Mouse (Mus musculus): ENCODE measurements around the gene Ttc39d. TPM values are rescaled to one million over a fixed set of nuclear protein-coding genes. Genes with fewer than 3 reads are reported as not detected.

Gene Ttc39d
- polyA plus RNA-seq, 1 experiment from 2014 or later: not detected

DNA sequence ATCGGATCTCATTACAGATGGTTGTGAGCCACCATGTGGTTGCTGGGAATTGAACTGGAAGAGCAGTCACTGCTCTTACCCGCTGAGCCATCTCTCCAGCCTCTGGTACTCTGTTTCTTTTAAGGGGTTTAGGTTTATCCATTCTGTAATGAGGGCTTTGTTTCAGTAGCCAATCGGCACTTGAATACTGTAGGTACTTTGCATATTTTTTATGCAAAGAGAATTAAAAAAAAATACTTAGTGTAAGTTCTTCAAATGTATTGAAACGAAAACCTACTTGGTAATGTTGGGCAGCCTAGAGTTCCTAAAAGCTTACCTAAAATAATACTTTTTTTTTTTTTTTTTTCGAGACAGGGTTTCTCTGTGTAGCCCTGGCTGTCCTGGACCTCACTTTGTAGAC, 30.2 kb downstream of the Ttc39d start:
- no peaks in the 10 kb centered on the region for H3K4me1 ChIP-seq (replicated peaks; ENCODE audit: control insufficient read depth, insufficient read depth, low read length)
- H3K9me3 ChIP-seq (ENCODE audit: control insufficient read depth, low read length): no peaks in the 10 kb centered on the region
- ATAC-seq: no peak
- no peak overlapping the region for H3K4me3 ChIP-seq (replicated peaks; ENCODE audit: low read length)
- no peak overlapping the region for H3K27ac ChIP-seq (ENCODE audit: low read length)
- WGBS: 91% methylated on average over 5 of the region's 5 CpGs
- peaks cover 30% of the 10 kb centered on the region for H3K36me3 ChIP-seq (ENCODE audit: control insufficient read depth, insufficient read depth)
- no peaks in the 10 kb centered on the region for H3K27me3 ChIP-seq (replicated peaks; ENCODE audit: control insufficient read depth, insufficient read depth, low read length)
- no peak overlapping the region for H3K4me2 ChIP-seq (ENCODE audit: low read length)
- no peak overlapping the region for H3K9ac ChIP-seq (replicated peaks; ENCODE audit: low read depth, low read length)

DNA sequence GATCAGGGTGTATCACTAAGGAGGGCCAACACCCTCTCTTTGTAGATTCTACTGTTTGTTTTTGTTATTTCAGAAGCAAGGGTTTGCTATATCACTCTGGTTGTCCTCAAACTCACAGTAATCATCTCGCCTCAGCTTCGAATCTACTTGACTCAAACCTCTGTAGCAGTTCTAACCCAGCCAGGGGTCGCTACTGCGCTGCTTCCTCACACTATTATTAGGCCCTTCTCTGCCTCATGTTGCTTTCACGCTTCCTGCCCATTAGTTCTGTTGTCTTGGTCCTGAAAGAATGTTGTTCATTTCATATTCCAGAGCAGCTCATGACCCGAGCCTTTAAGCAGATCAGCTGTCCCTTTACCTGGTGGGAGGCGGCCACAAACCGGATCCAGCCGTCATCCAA, 34.3 kb downstream of the Ttc39d start:
- H3K4me3 ChIP-seq (replicated peaks; ENCODE audit: low read length): no peak overlapping the region
- H3K36me3 ChIP-seq (ENCODE audit: control insufficient read depth, insufficient read depth): peaks cover 50% of the 10 kb centered on the region
- no peak for ATAC-seq
- no peaks in the 10 kb centered on the region for H3K4me1 ChIP-seq (replicated peaks; ENCODE audit: control insufficient read depth, insufficient read depth, low read length)
- H3K27me3 ChIP-seq (replicated peaks; ENCODE audit: control insufficient read depth, insufficient read depth, low read length): no peaks in the 10 kb centered on the region
- H3K27ac ChIP-seq (ENCODE audit: low read length): no peak overlapping the region
- no peak overlapping the region for H3K4me2 ChIP-seq (ENCODE audit: low read length)
- 90% methylated on average over 9 of the region's 9 CpGs for WGBS
- H3K9me3 ChIP-seq (ENCODE audit: control insufficient read depth, low read length): no peaks in the 10 kb centered on the region
- no peak overlapping the region for H3K9ac ChIP-seq (replicated peaks; ENCODE audit: low read depth, low read length)

DNA sequence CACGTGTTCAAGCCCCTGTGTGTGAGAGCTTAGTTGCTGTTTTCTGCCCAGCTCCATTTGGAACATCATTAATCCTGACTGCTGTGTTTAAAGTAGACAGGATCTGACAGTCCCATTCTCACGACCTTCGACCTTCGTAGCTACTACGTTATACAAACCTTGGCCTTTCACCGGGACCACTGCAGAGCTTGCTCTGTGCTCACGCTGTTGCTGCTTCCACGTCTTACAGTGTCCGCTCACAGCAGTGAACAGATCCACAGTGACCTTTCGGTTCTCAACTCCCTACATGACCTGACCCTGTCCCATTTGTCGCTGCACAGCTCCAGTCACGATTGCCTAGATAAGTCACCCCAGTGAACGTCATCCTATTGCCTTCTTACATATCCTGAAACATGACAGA, 35.9 kb downstream of the Ttc39d start:
- Histone ChIP-seq H3K4me2 (ENCODE audit: low read length) (no peak overlapping the region), H3K4me1 (replicated peaks; ENCODE audit: control insufficient read depth, insufficient read depth, low read length) (no peaks in the 10 kb centered on the region), H3K27ac (ENCODE audit: low read length) (no peak overlapping the region), H3K9ac (replicated peaks; ENCODE audit: low read depth, low read length) (no peak overlapping the region), H3K4me3 (replicated peaks; ENCODE audit: low read length) (no peak overlapping the region), H3K36me3 (ENCODE audit: control insufficient read depth, insufficient read depth) (peaks cover 54% of the 10 kb centered on the region), H3K9me3 (ENCODE audit: control insufficient read depth, low read length) (no peaks in the 10 kb centered on the region), H3K27me3 (replicated peaks; ENCODE audit: control insufficient read depth, insufficient read depth, low read length) (no peaks in the 10 kb centered on the region)
- no peak for ATAC-seq
- 90% methylated on average over 13 of the region's 13 CpGs for WGBS

DNA sequence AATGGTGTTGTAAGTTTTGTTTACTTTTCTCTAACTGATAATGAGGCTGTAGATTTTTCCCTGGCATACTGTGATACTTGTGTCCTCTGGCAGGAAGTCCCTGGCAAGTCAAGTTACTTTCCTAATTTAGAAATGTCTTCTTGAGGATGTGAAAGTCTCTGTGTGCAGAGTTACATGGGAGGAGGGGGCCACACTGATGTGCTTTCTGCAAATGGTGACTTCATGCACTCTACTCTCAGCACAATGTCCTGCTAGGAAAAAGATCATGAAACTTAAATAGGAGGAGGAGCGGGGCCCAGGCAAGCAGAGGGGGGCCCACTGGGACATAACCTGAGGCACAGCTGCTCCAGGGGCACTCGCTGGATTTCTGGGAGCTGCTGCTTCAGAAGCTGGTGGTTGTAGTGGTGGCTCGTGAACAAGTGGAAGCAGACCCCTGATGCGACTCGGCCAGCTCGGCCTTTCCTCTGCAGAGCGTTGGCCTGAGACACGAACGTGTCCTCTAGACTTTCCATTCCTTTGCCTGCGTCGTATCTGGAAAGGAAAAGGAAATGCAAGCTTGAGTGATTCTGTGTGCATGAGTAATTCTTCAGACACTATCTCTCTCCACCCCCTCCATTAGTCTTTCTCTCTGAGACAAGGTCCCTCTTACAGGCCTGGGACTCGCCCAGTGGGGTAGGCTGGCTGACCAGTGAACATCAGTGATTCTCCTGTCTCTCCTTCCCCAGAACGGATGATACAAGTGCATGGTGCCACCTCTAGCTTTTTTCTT, 45.7 kb downstream of the Ttc39d start:
- Histone ChIP-seq H3K9me3 (ENCODE audit: control insufficient read depth, low read length) (no peaks in the 10 kb centered on the region), H3K4me1 (replicated peaks; ENCODE audit: control insufficient read depth, insufficient read depth, low read length) (no peaks in the 10 kb centered on the region), H3K9ac (replicated peaks; ENCODE audit: low read depth, low read length) (no peak overlapping the region), H3K36me3 (ENCODE audit: control insufficient read depth, insufficient read depth) (peaks cover 67% of the 10 kb centered on the region), H3K27ac (ENCODE audit: low read length) (no peak overlapping the region), H3K27me3 (replicated peaks; ENCODE audit: control insufficient read depth, insufficient read depth, low read length) (no peaks in the 10 kb centered on the region), H3K4me3 (replicated peaks; ENCODE audit: low read length) (no peak overlapping the region), H3K4me2 (ENCODE audit: low read length) (no peak overlapping the region)
- WGBS: 90% methylated on average over 11 of the region's 13 CpGs
- no peak for ATAC-seq

DNA sequence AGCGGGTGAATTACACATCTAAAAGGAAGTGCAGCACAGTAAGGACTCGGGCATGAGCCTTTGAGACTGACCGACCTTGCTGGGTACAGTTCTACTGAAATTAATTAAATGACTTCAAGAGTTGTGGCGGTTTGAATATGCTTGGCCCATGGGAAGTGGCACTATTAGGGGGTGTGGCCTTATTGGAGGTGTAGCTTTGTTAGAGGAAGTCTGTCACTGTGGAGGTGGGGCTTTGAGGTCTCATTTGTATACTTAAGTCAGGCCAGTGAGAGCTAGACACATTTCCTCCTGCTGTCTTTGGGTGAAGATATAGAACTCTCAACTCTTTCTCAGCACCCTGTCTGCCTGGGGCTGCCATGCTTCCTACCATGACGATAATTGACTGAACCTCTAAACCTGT, 47.2 kb downstream of the Ttc39d start:
- no peak overlapping the region for H3K4me3 ChIP-seq (replicated peaks; ENCODE audit: low read length)
- no peaks in the 10 kb centered on the region for H3K27me3 ChIP-seq (replicated peaks; ENCODE audit: control insufficient read depth, insufficient read depth, low read length)
- H3K4me2 ChIP-seq (ENCODE audit: low read length): no peak overlapping the region
- no peak overlapping the region for H3K9ac ChIP-seq (replicated peaks; ENCODE audit: low read depth, low read length)
- peaks cover 73% of the 10 kb centered on the region for H3K36me3 ChIP-seq (ENCODE audit: control insufficient read depth, insufficient read depth)
- no peaks in the 10 kb centered on the region for H3K4me1 ChIP-seq (replicated peaks; ENCODE audit: control insufficient read depth, insufficient read depth, low read length)
- H3K9me3 ChIP-seq (ENCODE audit: control insufficient read depth, low read length): no peaks in the 10 kb centered on the region
- 96% methylated on average over 5 of the region's 5 CpGs for WGBS
- no peak overlapping the region for H3K27ac ChIP-seq (ENCODE audit: low read length)
- no peak for ATAC-seq

DNA sequence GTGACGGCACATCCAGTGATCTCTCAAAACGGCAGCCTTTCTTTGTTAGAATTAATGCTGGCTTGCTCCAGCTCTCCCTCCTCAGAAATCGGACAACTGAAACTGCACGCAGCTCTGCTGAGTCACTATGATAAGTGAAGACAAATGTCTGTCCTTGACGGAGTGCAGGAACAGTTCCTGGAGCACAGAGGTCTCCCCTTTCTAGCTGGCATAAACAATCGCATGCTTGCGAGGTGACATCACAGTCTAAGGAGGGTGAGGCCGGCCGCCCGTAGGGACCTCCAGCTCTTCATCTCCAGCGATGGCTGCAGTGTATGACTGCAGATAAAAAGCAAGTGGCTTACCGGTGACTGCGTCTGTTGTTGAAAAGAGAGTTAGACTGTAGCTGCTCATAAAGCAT, 47.9 kb downstream of the Ttc39d start:
- ATAC-seq: no peak
- Histone ChIP-seq H3K27ac (ENCODE audit: low read length) (no peak overlapping the region), H3K4me2 (ENCODE audit: low read length) (no peak overlapping the region), H3K9ac (replicated peaks; ENCODE audit: low read depth, low read length) (no peak overlapping the region), H3K4me1 (replicated peaks; ENCODE audit: control insufficient read depth, insufficient read depth, low read length) (no peaks in the 10 kb centered on the region), H3K36me3 (ENCODE audit: control insufficient read depth, insufficient read depth) (peaks cover 73% of the 10 kb centered on the region), H3K9me3 (ENCODE audit: control insufficient read depth, low read length) (no peaks in the 10 kb centered on the region), H3K27me3 (replicated peaks; ENCODE audit: control insufficient read depth, insufficient read depth, low read length) (no peaks in the 10 kb centered on the region), H3K4me3 (replicated peaks; ENCODE audit: low read length) (no peak overlapping the region)
- WGBS: 52% methylated on average over 13 of the region's 13 CpGs

DNA sequence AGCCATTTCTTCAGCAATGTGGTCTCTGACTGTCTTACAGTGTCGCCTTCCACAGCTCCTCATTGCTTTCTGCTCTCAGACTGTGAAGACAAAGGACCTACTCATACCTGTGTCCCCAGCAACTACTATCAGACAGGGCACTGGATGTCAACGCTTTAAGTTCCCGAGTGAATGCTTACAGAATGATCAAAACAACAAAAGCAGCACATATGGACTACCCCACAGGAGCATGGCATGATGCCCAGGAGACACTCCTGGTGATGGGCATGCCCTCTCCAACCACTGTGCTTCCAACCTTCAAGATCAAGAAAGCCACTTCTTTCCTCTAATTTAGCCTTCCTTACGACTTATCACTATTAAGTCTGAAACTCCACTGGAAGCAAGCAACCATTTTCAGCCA, 59.8 kb downstream of the Ttc39d start:
- Histone ChIP-seq H3K27me3 (replicated peaks; ENCODE audit: control insufficient read depth, insufficient read depth, low read length) (no peaks in the 10 kb centered on the region), H3K36me3 (ENCODE audit: control insufficient read depth, insufficient read depth) (peaks cover 48% of the 10 kb centered on the region), H3K4me1 (replicated peaks; ENCODE audit: control insufficient read depth, insufficient read depth, low read length) (no peaks in the 10 kb centered on the region), H3K27ac (ENCODE audit: low read length) (no peak overlapping the region), H3K4me2 (ENCODE audit: low read length) (no peak overlapping the region), H3K4me3 (replicated peaks; ENCODE audit: low read length) (no peak overlapping the region), H3K9me3 (ENCODE audit: control insufficient read depth, low read length) (no peaks in the 10 kb centered on the region), H3K9ac (replicated peaks; ENCODE audit: low read depth, low read length) (no peak overlapping the region)
- ATAC-seq: no peak
- WGBS: 88% methylated on average over 4 of the region's 4 CpGs

Other genes starting within 250 kb of the Ttc39d start
- 66.6 and 77.6 TPM in 2 replicates for gene Hnrnpll, start 145.1 kb upstream of the Ttc39d start, polyA plus RNA-seq (2015; fragmentation: Nextera tagmentation; extraction: Ambion mirVana)
- 1.7 and 2.4 TPM in 2 replicates for gene Galm, start 80.0 kb upstream of the Ttc39d start, polyA plus RNA-seq (2015; fragmentation: Nextera tagmentation; extraction: Ambion mirVana)
- gene Srsf7, start 153 bp upstream of the Ttc39d start, polyA plus RNA-seq (2015; fragmentation: Nextera tagmentation; extraction: Ambion mirVana): 575 and 647 TPM in 2 replicates
- 25.2 and 25.8 TPM in 2 replicates for gene Gemin6, start 17.0 kb downstream of the Ttc39d start, polyA plus RNA-seq (2015; fragmentation: Nextera tagmentation; extraction: Ambion mirVana)
- gene Morn2, start 82.7 kb downstream of the Ttc39d start, polyA plus RNA-seq (2015; fragmentation: Nextera tagmentation; extraction: Ambion mirVana): 40.8 and 42.8 TPM in 2 replicates
- gene Dhx57, start 83.0 kb downstream of the Ttc39d start, polyA plus RNA-seq (2015; fragmentation: Nextera tagmentation; extraction: Ambion mirVana): 54.4 and 56.7 TPM in 2 replicates
- 1.0 and 1.2 TPM in 2 replicates for gene Arhgef33, start 99.9 kb downstream of the Ttc39d start, polyA plus RNA-seq (2015; fragmentation: Nextera tagmentation; extraction: Ambion mirVana)
- 1.9 and 4.0 TPM in 2 replicates for gene Gm10190, start 166.1 kb downstream of the Ttc39d start, polyA plus RNA-seq (2015; fragmentation: Nextera tagmentation; extraction: Ambion mirVana)